Mouse (Mus musculus): ENCODE measurements around the gene Chrne. TPM values are rescaled to one million over a fixed set of nuclear protein-coding genes. Genes with fewer than 3 reads are reported as not detected.

Gene Chrne
- polyA plus RNA-seq, 1 experiment, result 0.53 TPM

GRCm38 (mm10) chr11:70595638-70596037 lies 23.4 kb downstream of the Chrne start:
- Histone ChIP-seq H3K4me3 (ENCODE audit: control insufficient read depth, insufficient read depth, low read length) (no peak overlapping the region), H3K36me3 (ENCODE audit: control insufficient read depth, insufficient read depth, low read length) (no peaks in the 10 kb centered on the region; the same call in 1 of the 2 replicates), H3K27ac (ENCODE audit: control insufficient read depth, insufficient read depth, low read length) (0 out of 2 replicates have a peak overlapping the region, but pooled peaks have one; percentile 25), H3K4me1 (replicated peaks; ENCODE audit: control insufficient read depth, insufficient read depth, low read length) (peaks cover 13% of the 10 kb centered on the region), H3K27me3 (ENCODE audit: control insufficient read depth, insufficient read depth, low read length) (no peaks in the 10 kb centered on the region)
- 68% methylated on average over 2 of the region's 2 CpGs for WGBS
- TF ChIP-seq CTCF (IDR thresholded peaks at IDR 0.05; ENCODE audit: borderline replicate concordance, control insufficient read depth, extremely low read depth, insufficient read depth, low read length, poor library complexity) (no peak), POLR2A (IDR thresholded peaks at IDR 0.05; ENCODE audit: control insufficient read depth, extremely low read depth, insufficient read depth, low read length, poor library complexity) (no peak)
- no peak for DNase-seq

- Histone ChIP-seq H3K4me3 (ENCODE audit: control insufficient read depth, insufficient read depth, low read length) (no peak overlapping the region), H3K36me3 (ENCODE audit: control insufficient read depth, insufficient read depth, low read length) (no peaks in the 10 kb centered on the region; the same call in 1 of the 2 replicates), H3K27me3 (ENCODE audit: control insufficient read depth, insufficient read depth, low read length) (no peaks in the 10 kb centered on the region), H3K27ac (ENCODE audit: control insufficient read depth, insufficient read depth, low read length) (peak overlapping the region; percentile 38; the same call in 1 of the 2 replicates), H3K4me1 (replicated peaks; ENCODE audit: control insufficient read depth, insufficient read depth, low read length) (peaks cover 13% of the 10 kb centered on the region)
- DNase-seq, result no peak
- TF ChIP-seq CTCF (IDR thresholded peaks at IDR 0.05; ENCODE audit: borderline replicate concordance, control insufficient read depth, extremely low read depth, insufficient read depth, low read length, poor library complexity), result no peak
- no peak for TF ChIP-seq POLR2A (IDR thresholded peaks at IDR 0.05; ENCODE audit: control insufficient read depth, extremely low read depth, insufficient read depth, low read length, poor library complexity)
- 84% methylated on average over 15 of the region's 15 CpGs for WGBS
Observed at GRCm38 (mm10) chr11:70594253-70594989, 24.6 kb downstream of the Chrne start.

GRCm38 (mm10) chr11:70591733-70592132 lies 27.3 kb downstream of the Chrne start:
- H3K4me1 ChIP-seq (replicated peaks; ENCODE audit: control insufficient read depth, insufficient read depth, low read length), result peaks cover 4% of the 10 kb centered on the region; the same call in 1 of the 2 replicates
- no peak for TF ChIP-seq POLR2A (IDR thresholded peaks at IDR 0.05; ENCODE audit: control insufficient read depth, extremely low read depth, insufficient read depth, low read length, poor library complexity)
- TF ChIP-seq CTCF (IDR thresholded peaks at IDR 0.05; ENCODE audit: borderline replicate concordance, control insufficient read depth, extremely low read depth, insufficient read depth, low read length, poor library complexity), result no peak
- H3K27ac ChIP-seq (ENCODE audit: control insufficient read depth, insufficient read depth, low read length), result no peak overlapping the region
- no peaks in the 10 kb centered on the region for H3K36me3 ChIP-seq (ENCODE audit: control insufficient read depth, insufficient read depth, low read length)
- H3K4me3 ChIP-seq (ENCODE audit: control insufficient read depth, insufficient read depth, low read length), result no peak overlapping the region
- 53% methylated on average over 1 of the region's 1 CpGs for WGBS
- H3K27me3 ChIP-seq (ENCODE audit: control insufficient read depth, insufficient read depth, low read length), result no peaks in the 10 kb centered on the region
- no peak for DNase-seq

GRCm38 (mm10) chr11:70586954-70587353 lies 32.1 kb downstream of the Chrne start:
- Histone ChIP-seq H3K4me1 (replicated peaks; ENCODE audit: control insufficient read depth, insufficient read depth, low read length) (no peaks in the 10 kb centered on the region), H3K27ac (ENCODE audit: control insufficient read depth, insufficient read depth, low read length) (no peak overlapping the region), H3K36me3 (ENCODE audit: control insufficient read depth, insufficient read depth, low read length) (no peaks in the 10 kb centered on the region), H3K4me3 (ENCODE audit: control insufficient read depth, insufficient read depth, low read length) (no peak overlapping the region), H3K27me3 (ENCODE audit: control insufficient read depth, insufficient read depth, low read length) (no peaks in the 10 kb centered on the region)
- 62% methylated on average over 5 of the region's 5 CpGs for WGBS
- DNase-seq, result no peak
- TF ChIP-seq CTCF (IDR thresholded peaks at IDR 0.05; ENCODE audit: borderline replicate concordance, control insufficient read depth, extremely low read depth, insufficient read depth, low read length, poor library complexity) (no peak), POLR2A (IDR thresholded peaks at IDR 0.05; ENCODE audit: control insufficient read depth, extremely low read depth, insufficient read depth, low read length, poor library complexity) (no peak)

- Histone ChIP-seq H3K4me3 (ENCODE audit: control insufficient read depth, insufficient read depth, low read length) (no peak overlapping the region), H3K27me3 (ENCODE audit: control insufficient read depth, insufficient read depth, low read length) (no peaks in the 10 kb centered on the region), H3K27ac (ENCODE audit: control insufficient read depth, insufficient read depth, low read length) (no peak overlapping the region), H3K4me1 (replicated peaks; ENCODE audit: control insufficient read depth, insufficient read depth, low read length) (peaks cover 3% of the 10 kb centered on the region), H3K36me3 (ENCODE audit: control insufficient read depth, insufficient read depth, low read length) (no peaks in the 10 kb centered on the region)
- WGBS, result 94% methylated on average over 3 of the region's 3 CpGs
- TF ChIP-seq POLR2A (IDR thresholded peaks at IDR 0.05; ENCODE audit: control insufficient read depth, extremely low read depth, insufficient read depth, low read length, poor library complexity), result no peak
- TF ChIP-seq CTCF (IDR thresholded peaks at IDR 0.05; ENCODE audit: borderline replicate concordance, control insufficient read depth, extremely low read depth, insufficient read depth, low read length, poor library complexity), result no peak
- DNase-seq, result no peak
Observed at GRCm38 (mm10) chr11:70586261-70586660, 32.8 kb downstream of the Chrne start.

- Histone ChIP-seq H3K4me3 (ENCODE audit: control insufficient read depth, insufficient read depth, low read length) (no peak overlapping the region), H3K27me3 (ENCODE audit: control insufficient read depth, insufficient read depth, low read length) (no peaks in the 10 kb centered on the region), H3K27ac (ENCODE audit: control insufficient read depth, insufficient read depth, low read length) (no peak overlapping the region), H3K36me3 (ENCODE audit: control insufficient read depth, insufficient read depth, low read length) (no peaks in the 10 kb centered on the region), H3K4me1 (replicated peaks; ENCODE audit: control insufficient read depth, insufficient read depth, low read length) (peaks cover 6% of the 10 kb centered on the region)
- TF ChIP-seq POLR2A (IDR thresholded peaks at IDR 0.05; ENCODE audit: control insufficient read depth, extremely low read depth, insufficient read depth, low read length, poor library complexity) (no peak), CTCF (IDR thresholded peaks at IDR 0.05; ENCODE audit: borderline replicate concordance, control insufficient read depth, extremely low read depth, insufficient read depth, low read length, poor library complexity) (no peak)
- DNase-seq, result no peak
- WGBS, result 82% methylated on average over 7 of the region's 7 CpGs
Observed at GRCm38 (mm10) chr11:70585457-70585856, 33.6 kb downstream of the Chrne start.
